Mouse (Mus musculus): ENCODE data around the gene Ccdc63. TPM values are rescaled to one million over a fixed set of nuclear protein-coding genes. Genes with fewer than 3 reads are reported as not detected.
A peak's percentile ranks its signal among the peaks of the same experiment; 100 is the strongest.
"Not testable (repeated sequence)": the region's sequence is repeated elsewhere in the genome, so short reads cannot be mapped to it uniquely, and the experiment has no call there.

Ccdc63 gene
- polyA plus RNA-seq (2017; shearing (Covaris generic)): under 1 TPM in 2 of 3 experiments, not detected in 1; 0.26 to 0.63 TPM

DNA sequence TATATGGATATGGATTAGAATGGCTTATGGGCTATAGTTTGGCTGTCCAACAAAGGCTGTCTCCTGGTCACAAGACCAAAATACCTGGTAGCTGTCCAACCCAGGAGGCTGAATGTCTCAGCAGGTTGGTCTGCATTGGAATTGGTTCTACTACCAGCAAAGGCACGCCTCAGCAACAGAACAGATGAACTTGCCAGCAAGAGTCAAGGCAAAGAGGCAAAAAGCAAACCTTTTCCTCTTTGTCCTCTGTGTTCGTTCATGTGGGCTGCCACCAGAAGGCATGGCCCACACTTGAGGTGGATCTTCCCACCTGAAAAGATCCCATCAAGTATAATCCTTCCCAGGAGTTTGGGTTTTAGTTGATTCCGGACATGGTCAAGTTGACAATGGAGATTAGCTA lies at the start of gene Ccdc63:
Gene Ccdc63 (minus strand): TSS at position 101 of the 400 bp plus-strand sequence.
- ATAC-seq: no peak

DNA sequence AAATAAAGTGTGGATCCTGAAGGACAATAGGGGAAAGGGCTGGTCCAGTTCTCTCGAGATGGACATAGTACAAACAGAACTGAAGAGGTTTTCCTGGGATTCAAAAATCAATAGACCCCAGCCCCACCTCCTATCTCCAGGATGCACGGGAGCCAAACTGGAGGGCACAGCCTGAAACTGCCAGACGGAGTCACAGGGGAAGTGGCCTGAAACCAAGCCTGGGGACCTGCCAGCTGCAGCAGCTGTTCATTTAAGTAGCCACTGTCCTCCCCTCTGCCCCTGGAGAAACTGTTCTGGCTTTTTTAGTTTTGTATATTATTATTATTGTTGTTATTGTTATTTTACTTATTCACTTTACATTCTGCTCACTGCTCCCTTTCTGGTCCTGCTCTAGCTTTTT lies 48.5 kb upstream of the Ccdc63 start:
- no peak for ATAC-seq

DNA sequence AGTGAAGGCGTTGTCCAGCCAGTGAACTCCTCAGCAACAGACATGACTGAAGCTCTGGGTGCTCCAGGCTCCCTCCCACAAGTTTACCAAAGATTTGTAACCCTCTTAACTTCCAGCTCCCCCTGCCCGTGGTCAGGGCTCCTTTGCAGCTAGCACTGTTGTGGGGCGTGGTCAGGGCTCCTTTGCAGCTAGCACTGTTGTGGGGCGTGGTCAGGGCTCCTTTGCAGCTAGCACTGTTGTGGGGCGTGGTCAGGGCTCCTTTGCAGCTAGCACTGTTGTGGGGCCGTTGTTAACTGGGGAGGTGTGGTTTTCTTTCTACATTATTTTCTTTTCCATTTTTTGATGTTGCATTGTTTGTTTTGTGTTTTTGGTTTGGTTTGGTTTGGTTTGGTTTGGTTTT lies 44.2 kb upstream of the Ccdc63 start:
- not testable (repeated sequence) for ATAC-seq

DNA sequence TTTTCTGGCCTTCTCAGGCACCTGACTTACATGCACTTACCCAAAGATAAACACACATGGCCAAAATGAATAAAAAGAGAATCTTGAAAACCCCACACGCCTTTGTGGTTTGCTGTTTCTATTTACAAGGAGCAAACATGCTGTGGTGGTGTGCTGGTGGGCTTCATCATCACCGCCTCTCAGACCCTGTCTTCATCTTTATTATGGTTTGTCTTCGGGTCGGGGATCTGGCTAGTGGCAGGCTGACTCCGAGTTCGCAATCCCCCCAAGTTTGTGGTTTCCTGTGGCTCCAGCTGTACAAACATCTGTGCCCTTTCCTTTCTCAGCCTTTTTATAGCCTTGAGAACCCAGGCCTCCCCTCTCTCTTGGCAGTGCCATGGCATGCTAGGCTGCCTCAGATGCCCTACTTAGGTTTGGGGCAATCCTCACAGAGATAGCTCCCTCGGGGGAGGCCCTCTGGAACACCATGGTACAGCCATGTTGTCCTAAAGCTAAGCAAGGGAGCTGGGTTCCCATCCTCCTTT lies 43.7 kb upstream of the Ccdc63 start:
- no peak for ATAC-seq

DNA sequence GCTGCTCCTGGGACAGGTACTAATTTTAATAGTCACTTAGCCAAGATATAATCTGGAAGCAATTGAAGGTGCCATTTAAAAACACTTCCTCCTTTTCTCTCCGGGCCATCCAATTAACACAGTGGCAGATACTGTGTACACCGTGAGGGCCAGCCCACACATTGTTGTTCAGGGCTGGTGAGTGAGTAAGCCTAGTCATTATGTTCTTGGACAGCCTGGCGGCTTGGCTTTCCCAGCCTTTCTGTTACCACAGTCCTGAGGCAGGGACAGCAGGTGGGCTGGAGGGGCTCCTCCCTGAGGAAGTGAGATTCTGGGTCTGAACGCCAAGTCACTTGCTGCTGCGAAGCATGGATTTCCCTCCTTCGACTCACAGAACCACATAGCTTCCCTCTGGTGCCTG lies 39.0 kb upstream of the Ccdc63 start:
- no peak for ATAC-seq

DNA sequence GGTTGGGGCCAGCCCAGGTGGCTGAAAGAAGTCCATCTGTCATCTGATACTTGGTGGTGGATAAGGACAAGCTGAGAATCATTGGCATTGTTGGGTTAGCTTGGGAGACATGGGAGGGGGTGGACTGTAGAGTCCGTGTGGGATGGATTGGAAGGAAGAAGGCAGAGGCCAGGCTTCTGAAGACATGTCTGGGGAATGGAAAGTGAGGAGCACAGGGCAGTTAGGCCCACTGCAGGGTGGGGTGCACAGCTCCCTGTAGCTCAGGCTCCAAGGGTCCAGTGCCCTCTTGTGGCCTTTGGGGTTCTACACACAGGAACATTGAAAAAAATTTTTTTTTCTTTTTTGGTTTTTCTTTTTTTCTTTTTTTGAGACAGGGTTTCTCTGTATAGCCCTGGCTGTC lies 35.8 kb upstream of the Ccdc63 start:
- ATAC-seq: peak; percentile 69

DNA sequence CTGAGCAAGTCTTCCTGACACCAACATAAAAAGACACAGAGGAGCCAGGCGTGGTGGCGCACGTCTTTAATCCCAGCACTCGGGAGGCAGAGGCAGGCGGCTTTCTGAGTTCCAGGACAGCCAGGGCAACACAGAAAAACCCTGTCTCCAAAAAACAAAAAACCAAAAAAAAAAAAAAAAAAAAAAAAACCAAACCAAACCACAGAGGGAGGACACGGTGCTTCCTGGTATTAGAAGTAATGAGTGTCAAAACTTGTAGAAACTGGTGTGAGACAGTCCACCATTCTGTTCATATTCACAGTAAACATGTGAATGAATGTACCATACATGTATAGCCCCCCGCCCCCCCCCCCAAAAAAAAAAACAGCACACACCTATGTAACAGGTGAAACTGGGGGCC lies 35.3 kb upstream of the Ccdc63 start:
- ATAC-seq: no peak

DNA sequence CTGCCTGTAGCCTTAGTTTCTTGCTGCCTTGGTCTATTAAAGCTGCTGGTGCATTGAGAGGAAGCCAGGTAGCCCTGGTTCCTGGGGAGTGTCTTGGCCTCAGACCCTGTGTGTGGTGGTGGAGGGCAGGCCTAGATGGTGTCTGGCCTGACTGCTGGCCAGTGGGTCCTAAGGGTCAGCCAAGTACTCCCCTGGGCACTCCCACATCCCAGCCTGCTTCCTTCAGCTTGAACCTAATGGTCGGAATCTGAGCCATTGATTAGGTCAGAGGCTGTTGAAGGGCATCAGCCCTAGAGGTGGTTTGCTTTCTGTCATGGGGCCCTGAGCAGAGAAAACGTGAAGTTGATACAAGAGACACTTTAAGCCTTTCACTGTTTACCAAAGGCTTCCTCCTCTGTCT lies 34.8 kb upstream of the Ccdc63 start:
- no peak for ATAC-seq

DNA sequence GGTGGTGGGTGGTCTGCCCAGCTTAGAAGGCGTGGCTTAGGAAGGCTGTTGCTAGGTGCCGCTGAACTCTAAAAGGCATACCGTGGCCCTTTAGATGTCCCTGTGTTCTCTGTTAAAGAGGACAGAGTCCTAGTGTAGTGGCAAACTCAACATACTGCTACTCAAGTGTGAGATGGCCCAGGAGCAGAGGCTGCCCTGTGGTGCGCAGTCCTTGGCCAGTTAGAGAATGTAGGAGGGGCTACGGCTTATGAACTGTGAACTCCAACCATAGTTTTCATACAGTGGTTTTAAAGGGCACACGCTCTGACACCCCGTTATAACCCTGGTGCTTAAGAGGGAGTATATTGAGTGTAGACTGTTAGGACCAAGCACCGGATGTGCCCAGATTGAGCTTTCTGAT lies 30.4 kb upstream of the Ccdc63 start:
- no peak for ATAC-seq

DNA sequence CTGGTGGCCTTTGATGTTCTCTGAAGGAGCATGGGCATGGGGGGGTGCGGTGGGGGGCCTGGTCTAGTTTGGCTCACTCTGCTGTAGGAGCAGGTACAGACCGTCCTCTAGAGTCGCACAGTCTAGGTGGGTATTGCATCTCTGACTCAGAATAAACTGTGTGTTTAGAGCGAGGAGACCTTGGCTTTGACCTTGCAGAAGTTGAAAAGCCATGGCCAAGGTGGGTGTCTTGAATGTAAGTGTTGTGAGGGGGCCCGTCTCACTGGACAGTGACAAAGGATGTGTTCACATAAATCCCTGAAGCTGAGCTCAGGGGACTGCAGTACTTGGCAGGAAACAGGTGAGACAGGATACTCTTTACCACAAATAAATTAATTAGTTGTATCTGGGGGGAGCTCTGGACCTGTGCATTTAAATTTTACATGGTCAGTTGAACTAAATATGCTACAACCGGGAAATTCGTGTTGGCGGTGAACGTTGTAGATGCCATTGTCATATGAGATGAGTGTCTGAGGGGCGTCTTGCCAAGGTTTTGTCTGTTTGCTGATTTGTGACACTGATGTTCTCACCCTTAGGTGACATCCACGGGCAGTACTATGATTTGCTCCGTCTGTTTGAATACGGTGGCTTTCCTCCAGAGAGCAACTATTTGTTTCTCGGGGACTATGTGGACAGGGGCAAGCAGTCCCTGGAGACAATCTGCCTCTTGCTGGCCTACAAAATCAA lies 27.9 kb upstream of the Ccdc63 start:
- no peak for ATAC-seq

DNA sequence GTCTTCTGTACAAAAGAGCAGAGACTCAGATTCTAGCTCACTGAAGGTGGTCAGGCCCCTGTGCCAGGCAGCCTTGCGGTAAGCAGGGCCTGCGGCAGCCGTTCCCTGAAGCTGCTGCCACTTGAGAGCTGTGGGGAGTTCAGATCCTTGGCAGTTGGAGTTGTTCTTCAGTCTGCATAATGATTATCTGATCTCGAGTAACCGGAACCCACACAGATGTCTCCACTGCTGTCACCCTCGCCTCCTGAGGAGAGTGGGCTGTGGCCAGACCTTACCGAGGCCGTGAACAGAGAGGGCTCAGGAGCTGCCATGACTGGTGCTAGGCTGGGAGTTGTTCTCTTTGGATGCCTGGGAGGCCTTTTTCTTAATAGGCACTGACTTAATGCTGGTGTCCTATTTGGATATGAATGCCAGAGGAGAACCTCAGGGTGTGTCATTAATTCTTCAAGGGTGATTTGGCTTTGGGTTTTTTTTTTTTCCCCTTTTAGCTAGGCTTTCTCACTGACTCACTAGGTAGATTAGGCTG lies 26.1 kb upstream of the Ccdc63 start:
- no peak for ATAC-seq

DNA sequence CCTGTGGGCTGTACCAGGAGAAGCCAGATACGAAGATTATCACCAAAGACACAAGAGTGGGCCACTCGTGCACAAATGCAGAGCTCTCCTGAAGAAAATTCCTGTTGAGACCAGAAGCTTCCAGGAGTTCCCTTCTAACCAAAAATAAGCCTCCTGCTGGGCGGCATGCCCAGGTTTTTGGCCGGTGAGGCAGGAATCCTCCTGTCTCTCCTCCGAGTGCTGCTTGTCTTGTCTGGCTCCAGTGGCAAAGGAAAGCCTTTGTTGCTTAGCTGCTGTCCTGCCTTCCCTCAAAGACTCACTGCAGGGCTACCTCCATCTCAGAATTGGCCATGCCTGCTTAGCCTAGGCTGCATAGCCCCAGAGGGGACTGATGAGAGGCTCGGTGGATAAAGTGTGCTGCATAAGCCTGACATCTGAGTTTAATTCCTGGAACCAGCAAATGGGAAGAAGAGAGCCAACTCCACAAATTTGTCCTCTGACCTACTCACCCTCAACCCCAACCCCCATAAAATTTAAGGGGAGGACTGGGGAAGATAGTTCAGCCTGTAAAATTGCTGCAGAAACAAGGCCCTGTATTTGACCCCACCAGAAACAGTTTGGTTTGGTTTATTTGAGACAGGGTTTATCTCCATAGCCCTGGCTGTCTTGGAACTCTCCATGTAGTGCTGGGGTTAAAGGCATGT lies 24.8 kb upstream of the Ccdc63 start:
- ATAC-seq: no peak

DNA sequence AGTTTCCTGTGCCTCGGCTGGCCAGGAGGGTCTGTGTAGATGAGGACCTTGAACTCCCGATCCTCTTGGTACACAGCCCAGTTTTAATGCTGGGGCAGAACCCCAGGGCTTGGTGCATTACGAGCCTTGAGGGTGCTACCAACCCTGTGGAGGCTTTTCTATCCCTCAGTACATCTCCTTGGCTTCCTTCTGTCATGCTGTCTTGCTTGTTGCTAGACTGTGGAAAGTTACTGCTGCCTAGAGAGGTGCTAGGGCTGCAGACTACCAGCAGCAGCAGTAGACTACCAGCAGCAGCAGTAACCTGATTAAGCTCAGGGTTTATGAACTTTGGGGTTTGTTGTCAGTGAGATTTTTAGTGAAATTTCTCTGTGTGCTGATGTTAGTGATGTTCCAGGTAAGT lies 23.4 kb upstream of the Ccdc63 start:
- ATAC-seq: no peak

DNA sequence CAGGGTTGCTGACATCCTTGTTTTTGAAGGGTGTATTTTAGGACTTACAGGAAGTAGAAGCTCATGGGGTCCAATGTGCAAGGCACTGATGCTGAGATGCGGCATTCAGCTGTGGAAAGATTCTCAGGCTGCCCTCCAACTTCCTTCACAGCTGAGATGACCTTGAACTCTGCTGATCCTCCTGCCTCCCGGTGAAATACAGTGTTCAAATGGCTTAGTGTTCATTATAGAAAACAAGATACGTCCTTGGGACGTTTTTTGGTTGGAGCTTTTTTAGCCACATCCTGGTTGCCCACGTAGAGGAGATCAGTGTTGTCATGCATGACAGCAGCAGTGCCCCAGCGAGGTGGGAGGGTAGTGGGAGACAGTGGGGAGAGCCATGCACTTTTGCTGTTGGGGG lies 22.6 kb upstream of the Ccdc63 start:
- ATAC-seq: peak; percentile 71

DNA sequence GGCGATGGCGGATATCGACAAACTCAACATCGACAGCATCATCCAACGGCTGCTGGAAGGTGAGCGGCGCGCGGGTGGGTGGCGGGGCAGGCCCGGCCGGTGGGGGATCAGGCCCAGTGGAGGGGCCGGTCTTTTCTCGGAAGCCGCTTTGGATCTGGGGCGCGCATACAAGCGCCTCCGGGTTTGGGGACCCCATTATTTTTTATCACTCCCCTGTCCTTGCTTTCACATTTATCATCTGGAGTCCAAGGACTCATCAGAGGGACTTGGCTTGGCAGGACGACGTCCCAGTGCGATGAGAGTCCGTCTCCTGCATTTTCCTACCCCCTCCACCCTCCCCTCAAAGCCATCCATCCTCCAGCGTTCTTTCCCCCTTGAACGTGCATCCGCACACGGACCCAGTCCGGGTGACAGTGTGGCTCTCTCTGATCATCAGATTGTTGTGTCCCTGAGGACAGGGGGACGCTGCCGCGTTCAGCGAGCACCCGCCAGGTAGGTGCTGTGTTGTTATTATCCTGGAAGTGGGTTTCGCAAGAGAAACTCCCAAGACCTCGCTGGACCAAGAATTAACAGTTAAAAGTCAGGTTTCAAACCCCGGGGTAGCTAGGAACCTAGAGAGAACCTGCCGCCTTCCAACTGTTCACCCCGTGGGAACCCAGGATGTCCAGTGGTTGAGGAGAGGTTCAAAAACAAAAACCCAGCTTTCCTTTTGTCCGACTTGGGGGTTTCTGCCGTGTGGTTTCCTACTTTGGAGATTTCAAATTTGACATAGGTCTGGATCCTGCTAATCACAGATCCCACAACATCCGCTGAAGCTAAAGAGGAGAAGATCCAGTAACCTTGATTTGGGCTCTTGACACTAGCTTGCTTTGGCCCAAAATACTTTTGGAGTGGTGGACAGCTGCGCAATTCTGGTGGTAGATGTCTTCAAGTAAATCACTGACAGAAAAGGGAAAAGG lies 18.2 kb upstream of the Ccdc63 start:
- no peak for ATAC-seq

DNA sequence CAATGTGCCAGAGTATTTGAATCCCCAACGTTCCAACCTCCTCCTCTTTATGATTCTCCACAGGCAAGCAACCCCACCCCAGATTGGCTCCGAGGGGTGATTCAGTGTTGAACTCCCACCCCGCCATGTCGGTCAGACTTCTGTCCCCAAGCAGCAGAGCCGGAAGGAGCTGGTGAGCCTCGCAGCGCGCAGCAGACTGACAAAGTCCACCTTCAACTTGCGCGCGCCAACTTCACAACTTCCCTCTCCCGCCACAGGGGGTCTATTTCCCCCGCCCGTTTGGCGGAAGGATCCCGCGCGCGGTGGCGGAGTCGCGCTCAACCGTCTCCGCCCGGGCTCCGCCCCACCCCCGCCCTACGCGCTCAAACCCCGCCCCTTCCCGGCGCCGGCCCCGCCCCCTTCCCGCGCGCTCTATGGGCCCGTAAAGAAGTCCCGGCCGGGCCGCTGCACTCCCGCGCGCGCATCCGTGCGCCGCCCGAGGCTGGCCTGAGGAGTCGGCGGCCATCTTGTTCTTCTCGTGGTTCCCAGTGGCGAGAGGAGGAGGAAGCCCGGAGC lies 17.3 kb upstream of the Ccdc63 start, which contains the start of gene Ppp1cc:
Gene Ppp1cc (plus strand): TSS at position 452 of the 555 bp plus-strand sequence.
- peak; percentile 75 for ATAC-seq

DNA sequence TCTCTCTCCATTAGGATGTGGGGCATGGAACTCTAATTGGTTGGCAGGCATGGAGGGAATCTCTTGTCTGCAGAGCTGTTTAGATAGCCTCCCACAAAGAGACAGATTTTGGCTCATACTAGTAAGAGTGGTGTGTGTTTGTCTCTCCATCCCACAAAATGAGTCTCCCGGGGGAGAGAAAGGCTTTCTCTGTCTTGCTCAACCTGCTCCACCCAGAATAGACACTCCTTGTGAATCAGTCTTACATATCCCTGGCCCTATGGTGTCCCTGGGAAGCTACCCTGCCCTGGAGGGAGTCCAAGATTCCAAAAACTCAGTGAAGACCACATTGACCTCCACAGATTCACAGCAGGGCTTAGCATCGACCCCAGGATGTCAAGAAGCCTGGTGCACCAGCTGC lies 15.9 kb upstream of the Ccdc63 start:
- no peak for ATAC-seq

DNA sequence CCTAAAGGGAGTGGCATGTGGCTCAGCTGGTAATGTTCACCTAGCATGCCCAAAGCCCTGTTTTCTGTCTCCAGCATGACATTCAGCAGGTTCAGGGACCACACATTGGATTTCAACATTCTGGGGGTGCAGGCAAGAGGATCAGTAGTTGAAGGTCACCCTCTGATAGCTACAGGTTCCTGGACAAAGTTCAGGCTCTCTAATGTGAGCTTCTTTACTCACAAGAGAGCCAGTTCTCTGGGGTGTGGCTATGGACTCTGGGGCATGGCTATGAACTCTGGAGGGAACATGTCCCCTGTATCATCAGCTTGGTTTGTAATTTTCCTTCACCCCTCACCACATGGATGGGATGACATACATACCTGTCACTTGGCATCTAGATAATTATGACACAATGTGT lies 15.0 kb upstream of the Ccdc63 start:
- ATAC-seq: no peak

DNA sequence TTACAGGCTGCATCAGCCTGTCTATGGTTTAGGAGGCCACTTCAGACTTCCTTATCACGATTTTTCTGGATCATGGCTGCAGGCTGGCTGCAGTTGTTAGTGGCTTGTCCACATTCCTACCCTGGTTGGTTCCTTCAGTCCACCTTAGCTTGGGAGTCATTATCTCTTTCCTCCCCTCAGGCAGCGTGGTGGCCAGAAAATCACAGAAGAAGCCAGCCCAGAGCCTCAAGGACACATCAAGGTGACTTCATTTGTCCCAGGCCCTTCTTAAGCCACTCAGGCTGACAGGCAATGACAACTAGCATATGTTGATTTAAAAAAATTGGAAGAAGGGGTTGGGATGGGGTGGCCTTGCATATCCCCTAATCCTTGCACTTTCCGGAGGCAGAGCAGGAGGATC lies 14.2 kb upstream of the Ccdc63 start:
- ATAC-seq: no peak

DNA sequence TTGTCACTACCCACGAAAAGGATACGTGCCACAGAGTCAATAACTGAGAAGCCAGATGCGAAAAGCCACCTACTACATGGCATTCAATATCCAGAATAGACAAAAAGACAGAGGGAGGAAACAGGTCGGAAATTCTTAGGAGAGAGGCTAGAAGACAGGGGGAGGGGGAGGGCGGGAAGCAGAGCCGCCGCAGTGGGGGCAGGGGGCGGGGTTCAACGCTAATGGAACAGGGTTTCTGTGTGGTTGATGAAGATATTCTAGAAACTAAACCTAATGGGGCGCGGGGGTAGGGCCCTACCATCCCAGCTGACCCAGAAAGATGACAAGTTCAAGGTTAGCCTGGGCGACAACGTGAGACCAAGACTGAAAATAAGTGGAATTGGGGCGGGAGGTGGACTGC lies 13.4 kb upstream of the Ccdc63 start:
- no peak for ATAC-seq

DNA sequence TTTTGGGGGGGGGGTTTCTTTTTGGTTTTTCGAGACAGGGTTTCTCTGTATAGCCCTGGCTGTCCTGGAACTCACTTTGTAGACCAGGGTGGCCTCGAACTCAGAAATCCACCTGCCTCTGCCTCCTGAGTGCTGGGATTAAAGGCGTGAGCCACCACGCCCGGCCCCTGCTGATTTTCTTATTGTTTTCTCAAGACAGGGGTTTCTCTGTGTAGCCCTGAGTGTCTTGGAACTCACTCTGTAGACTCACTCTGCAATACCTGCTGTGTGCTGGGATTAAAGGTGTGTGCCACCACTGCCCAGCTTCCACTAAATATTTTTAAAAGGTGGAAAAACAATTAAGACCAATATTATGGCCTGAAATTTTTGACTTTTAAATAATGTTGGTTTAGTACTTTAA lies 11.9 kb upstream of the Ccdc63 start:
- ATAC-seq: not testable (repeated sequence)

DNA sequence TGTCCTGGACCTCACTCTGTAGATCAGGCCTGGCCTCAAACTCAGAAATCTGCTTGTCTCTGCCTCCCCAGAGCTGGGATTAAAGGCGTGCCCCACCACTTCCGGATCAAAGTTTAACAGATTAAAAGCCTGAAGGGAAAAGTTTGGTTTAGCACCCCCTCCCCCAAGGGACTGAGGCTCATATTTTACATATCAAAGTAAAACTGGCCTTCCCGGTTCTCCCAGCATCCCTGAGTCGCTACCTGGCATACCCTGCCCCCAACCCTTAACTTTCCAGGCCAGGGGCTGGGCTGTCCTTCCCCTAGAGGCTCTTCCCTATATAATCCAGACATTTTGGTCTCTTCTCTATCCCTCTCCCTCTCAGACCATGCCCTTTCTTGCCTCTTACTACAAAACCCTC lies 8.6 kb upstream of the Ccdc63 start:
- no peak for ATAC-seq
